Mouse (Mus musculus) CH12.LX (cell line): ENCODE results near the gene Fars2. TPM values are rescaled to one million over a fixed set of nuclear protein-coding genes. Genes with fewer than 3 reads are reported as not detected.
A peak's percentile ranks its signal among the peaks of the same experiment; 100 is the strongest.

Experiments
- DNase-seq: peaks from one replicate; pipeline ENCODE4 v3.0.0-alpha.2; 2013; ENCODE audit errors: extremely low read depth
- H3K27ac ChIP-seq: 2 replicates; pipeline ENCODE4 v1.5.1; 2012; ENCODE audit warnings: low read depth, mild to moderate bottlenecking, control low read depth, moderate library complexity; ENCODE audit not compliant: insufficient read depth
- H3K27me3 ChIP-seq: replicated peaks from 2 replicates; pipeline ENCODE3; 2012; ENCODE audit warnings: inconsistent platforms
- H3K36me3 ChIP-seq, 2 experiments: replicated peaks in 1 of 2; 2 replicates each; pipeline versions ENCODE3 to v1.6.1; 2012; ENCODE audit warnings: inconsistent platforms in 1 of 2, low read length in 1 of 2, mild to moderate bottlenecking in 1 of 2, mixed read lengths in 1 of 2, moderate library complexity in 1 of 2; ENCODE audit not compliant: control insufficient read depth in 1 of 2, insufficient read depth in 1 of 2
- H3K4me1 ChIP-seq, 2 experiments: 2 replicates each; pipeline ENCODE4 v1.6.1; 2012; ENCODE audit warnings: inconsistent platforms in 1 of 2, moderate library complexity in 1 of 2; ENCODE audit not compliant: insufficient read depth in 2 of 2, control insufficient read depth in 1 of 2
- H3K4me2 ChIP-seq: 2 replicates; pipeline ENCODE4 v1.6.1; 2012; ENCODE audit warnings: low read depth, mild to moderate bottlenecking, control low read depth; ENCODE audit not compliant: poor library complexity, insufficient read depth, severe bottlenecking
- H3K4me3 ChIP-seq, 3 experiments: fragments of 150-350 bp in 1 of 3; sonication (generic) in 1 of 3; replicated peaks in 1 of 3; 2 replicates each; pipeline versions ENCODE3 to v1.5.1; 2011 to 2012; ENCODE audit warnings: low read depth in 2 of 3, low read length in 2 of 3, mild to moderate bottlenecking in 2 of 3, moderate library complexity in 2 of 3, control low read depth in 1 of 3, improper control_type of control experiment in 1 of 3, inconsistent platforms in 1 of 3, mixed read lengths in 1 of 3; ENCODE audit not compliant: poor library complexity in 1 of 3
- H3K79me2 ChIP-seq: replicated peaks from 2 replicates; pipeline ENCODE4 v1.6.1; 2012; ENCODE audit warnings: mild to moderate bottlenecking, moderate library complexity; ENCODE audit not compliant: control insufficient read depth, poor library complexity, insufficient read depth, severe bottlenecking; ENCODE audit errors: extremely low read depth
- H3K9ac ChIP-seq: 2 replicates; pipeline ENCODE4 v1.6.1; 2012; ENCODE audit warnings: low read depth, mild to moderate bottlenecking, control low read depth, moderate library complexity; ENCODE audit not compliant: insufficient read depth
- H3K9me3 ChIP-seq: replicated peaks from 2 replicates; pipeline ENCODE3; 2012; ENCODE audit warnings: low read length, inconsistent platforms, mixed read lengths
- CHD1 ChIP-seq: IDR thresholded peaks from 2 replicates; pipeline ENCODE4 v1.6.1; 2012; ENCODE audit warnings: low read depth, low read length, improper control_type of control experiment, inconsistent platforms
- CTCF ChIP-seq, 2 experiments: IDR thresholded peaks in 1 of 2; conservative IDR thresholded peaks in 1 of 2; 2 replicates each; pipeline ENCODE4 v1.5.1; 2011 to 2012; ENCODE audit warnings: low read depth in 2 of 2, low read length in 2 of 2, improper control_type of control experiment in 1 of 2, inconsistent platforms in 1 of 2, mild to moderate bottlenecking in 1 of 2, moderate library complexity in 1 of 2
- ELF1 ChIP-seq: IDR thresholded peaks from 2 replicates; pipeline ENCODE4 v1.6.1; 2014; ENCODE audit warnings: low read depth, mild to moderate bottlenecking, inconsistent platforms, low read length, improper control_type of control experiment
- HCFC1 ChIP-seq: IDR thresholded peaks from 2 replicates; pipeline ENCODE4 v1.6.1; 2012; ENCODE audit warnings: low read depth, mild to moderate bottlenecking, inconsistent platforms, low read length, improper control_type of control experiment
- MAZ ChIP-seq: IDR thresholded peaks from 2 replicates; pipeline ENCODE4 v1.6.1; 2012; ENCODE audit warnings: low read depth, mild to moderate bottlenecking, inconsistent platforms, low read length, improper control_type of control experiment, moderate library complexity
- MYC ChIP-seq: IDR thresholded peaks from 2 replicates; pipeline ENCODE4 v1.6.1; 2011; ENCODE audit warnings: low read depth, mild to moderate bottlenecking, improper control_type of control experiment, low read length
- PAX5 ChIP-seq: IDR thresholded peaks from 2 replicates; pipeline ENCODE4 v1.6.1; 2012; ENCODE audit warnings: low read length, inconsistent platforms, mixed read lengths
- POLR2A ChIP-seq: IDR thresholded peaks from 2 replicates; pipeline ENCODE4 v1.6.1; 2011; ENCODE audit warnings: low read depth, mild to moderate bottlenecking, improper control_type of control experiment, low read length
- RAD21 ChIP-seq: IDR thresholded peaks from 2 replicates; pipeline ENCODE4 v1.6.1; 2011; ENCODE audit warnings: low read depth, mild to moderate bottlenecking, low read length, improper control_type of control experiment, moderate library complexity
- SIN3A ChIP-seq: IDR thresholded peaks from 2 replicates; pipeline ENCODE4 v1.6.1; 2012; ENCODE audit warnings: low read length, improper control_type of control experiment, inconsistent platforms
- SMC3 ChIP-seq: IDR thresholded peaks from 2 replicates; pipeline ENCODE4 v1.6.1; 2011; ENCODE audit warnings: low read depth, low read length, improper control_type of control experiment
- USF1 ChIP-seq: IDR thresholded peaks from 2 replicates; pipeline ENCODE4 v1.6.1; 2014; ENCODE audit warnings: low read depth, mild to moderate bottlenecking, inconsistent platforms, low read length, improper control_type of control experiment
- ZC3H11A ChIP-seq: IDR thresholded peaks from 2 replicates; pipeline ENCODE4 v1.6.1; 2012; ENCODE audit warnings: low read depth, mild to moderate bottlenecking, inconsistent platforms, low read length, improper control_type of control experiment
- ZKSCAN1 ChIP-seq: IDR thresholded peaks from 2 replicates; pipeline ENCODE4 v1.6.1; 2012; ENCODE audit warnings: low read depth, inconsistent platforms, low read length, improper control_type of control experiment, borderline replicate concordance
- ZNF384 ChIP-seq: IDR thresholded peaks from 2 replicates; pipeline ENCODE4 v1.6.1; 2012; ENCODE audit warnings: low read depth, low read length, improper control_type of control experiment, inconsistent platforms
- dilution Hi-C: fragments of 300-500 bp; cut with MboI; formaldehyde crosslinking; loops from 2 replicates; pipeline ENCODE4 v1.14.3; 2020; ENCODE audit warnings: low sequenced_read_pairs; ENCODE audit not compliant: extremely low pct_unique_long_range_greater_than_20kb, extremely low pct_ligation_motif_present
- in situ Hi-C: fragments of 300-500 bp; cut with MboI; formaldehyde crosslinking; loops from 3 replicates; pipeline ENCODE4 v1.14.3; 2019; ENCODE audit warnings: low sequenced_read_pairs, low pct_ligation_motif_present, low pct_unique_long_range_greater_than_20kb, mixed read lengths
- polyA plus RNA-seq: library from polyadenylated mRNA; unstranded; fragments of >175 nt; gene quantifications from 2 replicates; pipeline ENCODE4 v1.2.1, GENCODE M21; 2012; ENCODE audit warnings: low read depth; ENCODE audit not compliant: insufficient read length
- total RNA-seq, 2 experiments: library from RNA; depleted of rRNA; stranded (reverse); fragments of 300-350 nt in 1 of 2; fragments of >200 nt in 1 of 2; gene quantifications; 2 replicates each; pipeline ENCODE4 v1.2.3; 2012 to 2014

Gene Fars2
- total and polyA plus RNA-seq, 3 experiments: 30.2 to 47.7 (median 46.4) TPM

DNA sequence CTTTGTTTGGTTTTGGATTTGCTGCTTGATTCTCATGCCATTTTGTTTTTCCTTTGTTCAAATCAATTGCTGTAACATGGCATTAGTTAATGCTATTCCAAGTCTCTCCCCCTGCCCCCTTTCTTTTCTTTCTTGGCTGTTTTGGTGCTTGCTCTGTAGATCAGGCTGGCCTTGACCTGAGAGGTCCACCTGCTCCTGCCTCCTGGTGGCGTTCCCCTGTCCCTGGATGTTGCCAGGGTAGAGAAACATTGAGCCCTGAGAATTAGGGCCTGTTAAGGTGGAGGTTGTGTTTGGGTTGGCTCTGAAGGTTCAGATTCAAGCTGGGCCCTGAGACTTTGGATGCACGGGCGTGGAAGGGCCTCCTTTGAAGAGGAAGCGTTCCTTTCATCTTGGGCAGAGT is 2.5 kb downstream of the Fars2 start:
- no peaks in the 10 kb centered on the region for H3K27me3 ChIP-seq
- DNase-seq: peak; percentile 60
- in situ Hi-C loops: loop anchor here (10.0 kb wide), 1 partner anchor 95 kb away; no protein-coding TSS in a partner anchor
- TF ChIP-seq SMC3 (peak; percentile 85), ZKSCAN1 (no peak), HCFC1 (no peak), MYC (no peak), CTCF (conservative IDR thresholded peaks at IDR 0.05 in 1 of 2, IDR thresholded peaks at IDR 0.05 in 1 of 2; ENCODE audit: low read depth in 2 of 2, low read length in 2 of 2) (peak in 1 of 2 experiments; percentile 72; a peak in 2 of 4 replicates), USF1 (no peak), POLR2A (no peak), RAD21 (peak; percentile 60), SIN3A (no peak), ELF1 (no peak)
- H3K4me1 ChIP-seq: peaks cover 8 to 33% of the 10 kb centered on the region in 2 experiments; a peak in 3 of 4 replicates
- H3K27ac ChIP-seq: no peak overlapping the region
- H3K4me2 ChIP-seq: no peak overlapping the region
- no peak overlapping the region for H3K9ac ChIP-seq
- no peaks in the 10 kb centered on the region for H3K9me3 ChIP-seq
- dilution Hi-C loops: no loop called here
- H3K4me3 ChIP-seq: no peak overlapping the region
- peaks cover 31% of the 10 kb centered on the region for H3K79me2 ChIP-seq
- H3K36me3 ChIP-seq: no peaks in the 10 kb centered on the region

GRCm38 (mm10) chr13:36120606-36121005 is 3.4 kb downstream of the Fars2 start:
- Histone ChIP-seq H3K36me3 (no peaks in the 10 kb centered on the region), H3K4me2 (no peak overlapping the region), H3K27ac (no peak overlapping the region), H3K9me3 (no peaks in the 10 kb centered on the region), H3K4me3 (no peak overlapping the region), H3K27me3 (no peaks in the 10 kb centered on the region), H3K4me1 (peaks cover 6 to 24% of the 10 kb centered on the region in 2 experiments; a peak in 3 of 4 replicates), H3K9ac (no peak overlapping the region), H3K79me2 (peaks cover 32% of the 10 kb centered on the region)
- in situ Hi-C loops: no loop called here
- dilution Hi-C loops: no loop called here
- DNase-seq: no peak
- TF ChIP-seq MAZ (no peak), ZC3H11A (no peak), ZNF384 (peak; percentile 60)

- Histone ChIP-seq H3K27ac (no peak overlapping the region), H3K4me2 (no peak overlapping the region), H3K9ac (no peak overlapping the region), H3K4me1 (peaks cover 8 to 61% of the 10 kb centered on the region in 2 experiments), H3K9me3 (peaks cover 6% of the 10 kb centered on the region), H3K4me3 (no peak overlapping the region), H3K27me3 (no peaks in the 10 kb centered on the region), H3K79me2 (peaks cover 5% of the 10 kb centered on the region), H3K36me3 (peaks cover 0 to 25% of the 10 kb centered on the region in 2 experiments)
- DNase-seq: no peak
- in situ Hi-C loops: no loop called here
- TF ChIP-seq PAX5: no peak
- TF ChIP-seq CHD1: no peak
- dilution Hi-C loops: no loop called here
These were observed 12.3 kb downstream of the Fars2 start for GRCm38 (mm10) chr13:36129360-36130054.
